Mouse (Mus musculus) kidney, adult 2 months (tissue): ENCODE results near the gene Rmi1.

Experiments
- CTCF ChIP-seq: fragments of 200-500 bp; conservative IDR thresholded peaks from 2 replicates; pipeline ENCODE4 v1.5.1; 2011; ENCODE audit warnings: low read depth, mild to moderate bottlenecking, control low read depth, low read length, moderate library complexity, mixed read lengths; ENCODE audit not compliant: insufficient read depth, insufficient read length
- POLR2A ChIP-seq: fragments of 200-500 bp; IDR thresholded peaks from one replicate; pipeline ENCODE4 v1.6.1; 2011; ENCODE audit warnings: low read depth, low read length, control low read depth

DNA sequence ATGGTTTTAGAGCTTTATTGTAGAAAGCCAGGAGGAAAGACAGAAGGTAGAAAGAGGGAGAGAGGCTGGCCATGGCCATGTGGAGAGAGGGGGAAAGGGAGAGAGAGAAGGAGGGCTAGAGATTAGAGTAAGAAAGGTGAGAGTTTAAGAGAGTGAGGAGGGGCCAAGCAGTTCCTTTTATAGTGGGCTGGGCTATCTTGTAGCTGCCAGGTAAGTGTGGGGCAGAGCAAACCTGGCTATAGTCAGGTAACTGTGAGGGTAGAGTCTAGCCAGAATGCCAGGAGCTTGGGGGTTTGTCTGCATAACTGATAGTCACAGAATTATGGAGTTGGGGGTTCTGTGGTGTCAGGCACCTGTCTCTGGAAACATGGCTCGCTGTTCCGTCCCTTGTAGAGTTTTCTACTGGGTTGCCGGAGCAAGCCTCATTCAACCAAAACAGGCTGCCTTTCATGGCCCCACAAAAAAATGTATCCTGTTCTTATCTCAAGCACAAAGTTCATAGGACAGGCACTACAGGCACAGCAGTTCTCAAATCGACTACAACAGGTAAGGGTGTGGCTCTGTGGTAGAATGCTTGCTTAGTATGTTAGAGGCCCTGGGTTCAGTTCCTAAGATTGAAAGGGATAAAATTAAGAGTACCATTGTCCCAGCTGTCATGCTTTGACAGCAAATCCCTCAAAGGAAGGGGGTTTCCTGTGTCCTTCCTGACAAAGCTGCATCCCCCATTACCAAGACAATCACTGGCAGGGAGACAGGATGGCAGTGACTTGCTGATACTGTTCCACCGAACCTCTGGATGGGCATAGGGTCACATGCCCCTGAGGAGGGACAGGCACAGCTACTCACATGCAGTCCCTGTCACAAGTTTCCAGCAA, 29.5 kb upstream of the Rmi1 start:
- no peak for TF ChIP-seq POLR2A
- TF ChIP-seq CTCF: no peak
